Mouse (Mus musculus) liver, embryonic 14.5 days (tissue): ENCODE data around the gene Col18a1. TPM values are rescaled to one million over a fixed set of nuclear protein-coding genes. Genes with fewer than 3 reads are reported as not detected.

Experiments
- ATAC-seq: fragments of 200-750 bp; cut with Nextera tagmentation; 2 replicates; pipeline ENCODE4 v1.8.0; 2017; ENCODE audit warnings: moderate number of reproducible peaks, mild to moderate bottlenecking, moderate library complexity; ENCODE audit not compliant: insufficient read depth
- DNase-seq, 3 experiments: peaks; one replicate each; pipeline ENCODE4 v3.0.0-alpha.2; 2012 to 2013; ENCODE audit warnings: low read depth in 3 of 3, low spot score in 3 of 3
- H3K27ac ChIP-seq: fragments of 300-500 bp; sonication (generic); 2 replicates; pipeline ENCODE4 v1.5.1; 2014; ENCODE audit warnings: moderate library complexity, mild to moderate bottlenecking, control low read depth, inconsistent platforms
- H3K27me3 ChIP-seq: fragments of 300-500 bp; sonication (generic); 2 replicates; pipeline ENCODE4 v1.6.1; 2014; ENCODE audit warnings: mild to moderate bottlenecking, low read length, moderate library complexity; ENCODE audit not compliant: control insufficient read depth, insufficient read depth
- H3K36me3 ChIP-seq: fragments of 300-500 bp; sonication (generic); replicated peaks from 2 replicates; pipeline ENCODE4 v1.6.1; 2014; ENCODE audit warnings: low read depth; ENCODE audit not compliant: control insufficient read depth, insufficient read depth
- H3K4me1 ChIP-seq, 2 experiments: fragments of 200-500 bp in 1 of 2; fragments of 300-500 bp in 1 of 2; sonication (generic) in 1 of 2; replicated peaks; 2 replicates each; pipeline ENCODE4 v1.6.1; 2012 to 2014; ENCODE audit warnings: antibody characterized with exemption in 1 of 2, inconsistent platforms in 1 of 2, low read length in 1 of 2; ENCODE audit not compliant: control insufficient read depth in 2 of 2, insufficient read depth in 2 of 2
- H3K4me2 ChIP-seq: fragments of 300-500 bp; sonication (generic); 2 replicates; pipeline ENCODE4 v1.6.1; 2014; ENCODE audit warnings: low read depth, mild to moderate bottlenecking, control low read depth, moderate library complexity
- H3K4me3 ChIP-seq, 2 experiments: fragments of 200-500 bp in 1 of 2; fragments of 300-500 bp in 1 of 2; sonication (generic) in 1 of 2; 2 replicates each; pipeline ENCODE4 v1.5.1; 2012 to 2014; ENCODE audit warnings: low read depth in 2 of 2, low read length in 2 of 2, mild to moderate bottlenecking in 2 of 2, control low read depth in 1 of 2, inconsistent platforms in 1 of 2, moderate library complexity in 1 of 2; ENCODE audit not compliant: insufficient read depth in 1 of 2
- H3K9ac ChIP-seq: fragments of 300-500 bp; sonication (generic); replicated peaks from 2 replicates; pipeline ENCODE4 v1.6.1; 2014; ENCODE audit warnings: mild to moderate bottlenecking, control low read depth, moderate library complexity
- H3K9me3 ChIP-seq: fragments of 300-500 bp; sonication (generic); 2 replicates; pipeline ENCODE4 v1.6.1; 2016; ENCODE audit warnings: low read length, mixed read lengths; ENCODE audit not compliant: control insufficient read depth
- CTCF ChIP-seq: IDR thresholded peaks from 2 replicates; pipeline ENCODE4 v1.5.1; 2016; ENCODE audit warnings: antibody characterized with exemption, low read depth, control low read depth
- EP300 ChIP-seq: IDR thresholded peaks from 2 replicates; pipeline ENCODE4 v1.6.1; 2016; ENCODE audit warnings: antibody characterized with exemption, low read depth
- WGBS: fragments of 180-500 bp; shearing (Covaris S2); extraction: QIAGEN DNeasy Blood & Tissue Kit; methylation state at CpG from one replicate; pipeline ENCODE4 v1.1.7; 2014; ENCODE audit not compliant: insufficient replicate concordance; 5-methylcytosine and 5-hydroxymethylcytosine counted together
- polyA plus RNA-seq, 2 experiments: library from polyadenylated mRNA; depleted of rRNA in 1 of 2; stranded (reverse) in 1 of 2; unstranded in 1 of 2; fragments of >200 nt; fragmentation: Nextera tagmentation in 1 of 2; extraction: Ambion mirVana in 1 of 2; gene quantifications; 2 replicates each; pipeline versions ENCODE4 v1.2.1 to v1.2.3; 2012 to 2014

The Col18a1 gene
- polyA plus RNA-seq, 2 experiments = 24.6 to 31.4 TPM

DNA sequence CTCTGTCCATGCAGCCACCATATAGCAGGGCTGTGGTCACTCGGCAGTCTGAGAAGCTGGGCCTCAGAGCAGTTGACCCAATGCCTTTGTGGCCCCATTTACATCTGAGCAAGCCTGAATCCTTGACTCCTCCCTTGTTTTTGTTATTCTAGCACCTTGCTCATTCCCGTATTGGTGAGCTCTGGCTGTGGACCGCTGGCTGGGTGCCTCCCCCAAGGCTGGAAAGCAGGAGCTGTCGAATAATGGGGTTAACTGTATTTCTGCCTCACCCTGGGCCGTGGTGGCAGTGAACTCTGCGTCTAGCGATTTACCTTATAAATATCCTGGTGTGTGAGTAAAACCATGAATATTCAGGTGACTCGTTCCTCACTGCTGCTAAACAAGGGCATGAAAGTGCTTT, 149.8 kb downstream of the Col18a1 start:
- no peaks in the 10 kb centered on the region for H3K27me3 ChIP-seq
- no peak overlapping the region for H3K9ac ChIP-seq
- ATAC-seq = no peak
- H3K36me3 ChIP-seq = no peaks in the 10 kb centered on the region
- no peak overlapping the region for H3K27ac ChIP-seq
- H3K4me2 ChIP-seq = no peak overlapping the region
- H3K9me3 ChIP-seq = no peaks in the 10 kb centered on the region
- H3K4me3 ChIP-seq = no peak overlapping the region
- WGBS = 46% methylated on average over 8 of the region's 8 CpGs
- TF ChIP-seq EP300 (no peak), CTCF (no peak)
- DNase-seq = no peak
- peaks cover 0 to 2% of the 10 kb centered on the region in 2 experiments; a peak in 1 of 4 replicates for H3K4me1 ChIP-seq

GRCm38 (mm10) chr10:77016080-77016479, 150.3 kb downstream of the Col18a1 start:
- WGBS = 65% methylated on average over 7 of the region's 7 CpGs
- H3K9ac ChIP-seq = no peak overlapping the region
- no peak overlapping the region for H3K4me3 ChIP-seq
- ATAC-seq = no peak
- H3K4me1 ChIP-seq = peaks cover 0 to 2% of the 10 kb centered on the region in 2 experiments; a peak in 1 of 4 replicates
- H3K27ac ChIP-seq = no peak overlapping the region
- no peaks in the 10 kb centered on the region for H3K36me3 ChIP-seq
- no peaks in the 10 kb centered on the region for H3K27me3 ChIP-seq
- DNase-seq = no peak
- no peak overlapping the region for H3K4me2 ChIP-seq
- TF ChIP-seq CTCF (no peak), EP300 (no peak)
- H3K9me3 ChIP-seq = no peaks in the 10 kb centered on the region

- Histone ChIP-seq H3K4me2 (no peak overlapping the region), H3K4me1 (peaks cover 0 to 10% of the 10 kb centered on the region in 2 experiments; a peak in 2 of 4 replicates), H3K9ac (no peak overlapping the region), H3K27ac (no peak overlapping the region), H3K36me3 (no peaks in the 10 kb centered on the region), H3K27me3 (no peaks in the 10 kb centered on the region), H3K4me3 (no peak overlapping the region), H3K9me3 (no peaks in the 10 kb centered on the region)
- no peak for ATAC-seq
- no peak for TF ChIP-seq EP300
- no peak for TF ChIP-seq CTCF
- DNase-seq = no peak
- 53% methylated on average over 4 of the region's 4 CpGs for WGBS
These were observed 154.7 kb downstream of the Col18a1 start for GRCm38 (mm10) chr10:77011681-77012080.

- WGBS = 70% methylated on average over 3 of the region's 3 CpGs
- no peaks in the 10 kb centered on the region for H3K36me3 ChIP-seq
- DNase-seq (no peak), ATAC-seq (no peak)
- no peak overlapping the region for H3K9ac ChIP-seq
- peaks cover 0 to 10% of the 10 kb centered on the region in 2 experiments; a peak in 2 of 4 replicates for H3K4me1 ChIP-seq
- H3K27ac ChIP-seq = no peak overlapping the region
- H3K4me3 ChIP-seq = no peak overlapping the region
- TF ChIP-seq EP300 (no peak), CTCF (no peak)
- no peak overlapping the region for H3K4me2 ChIP-seq
- no peaks in the 10 kb centered on the region for H3K9me3 ChIP-seq
- no peaks in the 10 kb centered on the region for H3K27me3 ChIP-seq
These were observed 157.7 kb downstream of the Col18a1 start for GRCm38 (mm10) chr10:77008698-77009097.

DNA sequence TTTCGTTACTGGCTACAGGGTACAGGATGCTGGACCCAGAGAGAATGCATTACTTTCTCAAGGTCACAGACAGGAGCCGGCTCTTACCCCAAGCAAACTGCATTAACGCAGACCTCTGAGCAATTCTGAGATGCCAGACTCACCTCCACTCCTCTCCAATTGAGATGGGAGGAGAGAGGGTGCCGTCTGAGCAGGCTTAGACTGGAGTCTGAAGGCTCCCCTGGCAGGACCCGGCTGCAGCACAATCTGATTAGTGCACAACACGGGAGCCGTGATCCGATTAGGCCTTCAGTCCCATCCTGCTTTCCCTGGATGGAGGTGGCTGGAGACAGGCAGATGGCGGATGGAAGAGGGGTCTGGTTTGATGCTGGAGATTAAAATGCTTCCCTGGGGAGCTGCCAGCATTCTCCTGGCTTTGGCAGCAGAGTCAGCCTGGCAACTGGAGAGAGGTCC, 158.2 kb downstream of the Col18a1 start:
- ATAC-seq = no peak
- H3K9me3 ChIP-seq = no peaks in the 10 kb centered on the region
- no peak overlapping the region for H3K4me2 ChIP-seq
- TF ChIP-seq EP300 (no peak), CTCF (no peak)
- DNase-seq = no peak
- H3K9ac ChIP-seq = no peak overlapping the region
- no peak overlapping the region for H3K4me3 ChIP-seq
- H3K36me3 ChIP-seq = no peaks in the 10 kb centered on the region
- 46% methylated on average over 9 of the region's 9 CpGs for WGBS
- no peaks in the 10 kb centered on the region for H3K27me3 ChIP-seq
- peaks cover 0 to 10% of the 10 kb centered on the region in 2 experiments; a peak in 2 of 4 replicates for H3K4me1 ChIP-seq
- no peak overlapping the region for H3K27ac ChIP-seq
